Mouse (Mus musculus): ENCODE results near the gene Immp2l. TPM values are rescaled to one million over a fixed set of nuclear protein-coding genes. Genes with fewer than 3 reads are reported as not detected.

The Immp2l gene
- total and polyA plus RNA-seq, 2 experiments: 35.8 to 133 TPM

- Histone ChIP-seq H3K27ac (replicated peaks; ENCODE audit: insufficient read depth, low read depth, low read length) (no peak overlapping the region), H3K9ac (ENCODE audit: low read depth, low read length) (no peak overlapping the region), H3K36me3 (ENCODE audit: control insufficient read depth, insufficient read depth, low read length) (no peaks in the 10 kb centered on the region), H3K4me3 (ENCODE audit: insufficient read depth, low read depth, low read length) (no peak overlapping the region), H3K79me2 (ENCODE audit: control insufficient read depth, insufficient read depth, low read length) (no peaks in the 10 kb centered on the region; the same call in 1 of the 2 replicates), H3K4me1 (ENCODE audit: control insufficient read depth, insufficient read depth, low read length) (no peaks in the 10 kb centered on the region), H3K27me3 (ENCODE audit: control insufficient read depth, insufficient read depth, low read length) (no peaks in the 10 kb centered on the region)
- no peak for TF ChIP-seq POLR2A (IDR thresholded peaks at IDR 0.05; ENCODE audit: extremely low read depth, insufficient read depth, low read length)
- no peak for TF ChIP-seq CTCF (IDR thresholded peaks at IDR 0.05; ENCODE audit: low read depth, low read length)
- WGBS: 81% methylated on average over 2 of the region's 2 CpGs
- no peak for DNase-seq (ENCODE audit: extremely low read depth, low read depth, low spot score)
These were observed 234.0 kb downstream of the Immp2l start for GRCm38 (mm10) chr12:41257905-41258304.

DNA sequence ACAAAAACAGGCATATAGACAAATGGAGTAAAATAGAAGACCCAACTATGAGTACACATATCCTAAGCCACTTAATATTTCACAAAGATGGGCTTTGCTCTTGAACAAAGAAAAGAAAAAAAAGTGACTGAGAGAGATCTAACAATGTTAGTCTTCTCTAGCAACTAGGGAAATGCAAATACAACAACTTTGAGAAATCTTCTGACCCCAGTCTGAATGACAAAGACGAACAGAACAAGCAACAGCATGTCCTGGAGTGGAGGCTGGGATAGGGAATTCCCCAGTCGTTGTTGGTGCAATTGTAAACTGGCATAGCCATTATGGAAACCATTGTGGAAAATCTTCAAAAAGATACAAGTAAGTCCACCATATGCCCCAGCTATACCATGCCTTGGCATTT, 235.7 kb downstream of the Immp2l start:
- Histone ChIP-seq H3K9ac (ENCODE audit: low read depth, low read length) (no peak overlapping the region), H3K79me2 (ENCODE audit: control insufficient read depth, insufficient read depth, low read length) (no peaks in the 10 kb centered on the region), H3K27me3 (ENCODE audit: control insufficient read depth, insufficient read depth, low read length) (no peaks in the 10 kb centered on the region), H3K4me1 (ENCODE audit: control insufficient read depth, insufficient read depth, low read length) (no peaks in the 10 kb centered on the region), H3K4me3 (ENCODE audit: insufficient read depth, low read depth, low read length) (no peak overlapping the region), H3K36me3 (ENCODE audit: control insufficient read depth, insufficient read depth, low read length) (no peaks in the 10 kb centered on the region), H3K27ac (replicated peaks; ENCODE audit: insufficient read depth, low read depth, low read length) (no peak overlapping the region)
- WGBS: 77% methylated on average over 2 of the region's 2 CpGs
- DNase-seq (ENCODE audit: extremely low read depth, low read depth, low spot score): no peak
- TF ChIP-seq CTCF (IDR thresholded peaks at IDR 0.05; ENCODE audit: low read depth, low read length) (no peak), POLR2A (IDR thresholded peaks at IDR 0.05; ENCODE audit: extremely low read depth, insufficient read depth, low read length) (no peak)

DNA sequence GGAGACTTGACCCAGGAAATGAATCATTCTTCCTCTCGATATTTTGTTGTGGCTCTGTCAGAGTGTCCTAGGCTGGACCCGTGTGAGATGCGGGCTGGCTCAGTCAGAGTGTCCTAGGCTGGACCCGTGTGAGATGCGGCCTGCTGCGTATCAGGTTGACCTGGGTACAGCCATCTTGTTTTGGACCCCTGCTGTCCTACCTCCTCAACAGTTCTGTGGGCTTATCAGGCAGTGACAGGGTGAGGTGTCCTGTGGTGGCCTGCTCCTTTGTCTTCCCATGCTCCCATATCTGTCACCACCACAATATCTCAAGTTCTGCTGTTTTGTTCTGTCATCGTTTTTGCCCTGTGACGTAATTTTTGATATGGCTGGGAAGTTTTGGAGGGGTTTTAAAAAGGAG, 250.2 kb downstream of the Immp2l start:
- H3K27ac ChIP-seq (replicated peaks; ENCODE audit: insufficient read depth, low read depth, low read length): no peak overlapping the region
- H3K79me2 ChIP-seq (ENCODE audit: control insufficient read depth, insufficient read depth, low read length): no peaks in the 10 kb centered on the region
- H3K36me3 ChIP-seq (ENCODE audit: control insufficient read depth, insufficient read depth, low read length): no peaks in the 10 kb centered on the region
- H3K4me1 ChIP-seq (ENCODE audit: control insufficient read depth, insufficient read depth, low read length): no peaks in the 10 kb centered on the region
- no peak for DNase-seq (ENCODE audit: extremely low read depth, low read depth, low spot score)
- 91% methylated on average over 8 of the region's 8 CpGs for WGBS
- no peak for TF ChIP-seq POLR2A (IDR thresholded peaks at IDR 0.05; ENCODE audit: extremely low read depth, insufficient read depth, low read length)
- TF ChIP-seq CTCF (IDR thresholded peaks at IDR 0.05; ENCODE audit: low read depth, low read length): no peak
- H3K27me3 ChIP-seq (ENCODE audit: control insufficient read depth, insufficient read depth, low read length): no peaks in the 10 kb centered on the region
- H3K4me3 ChIP-seq (ENCODE audit: insufficient read depth, low read depth, low read length): no peak overlapping the region
- H3K9ac ChIP-seq (ENCODE audit: low read depth, low read length): no peak overlapping the region

GRCm38 (mm10) chr12:41275361-41275760, 251.5 kb downstream of the Immp2l start:
- Histone ChIP-seq H3K4me3 (ENCODE audit: insufficient read depth, low read depth, low read length) (no peak overlapping the region), H3K27ac (replicated peaks; ENCODE audit: insufficient read depth, low read depth, low read length) (no peak overlapping the region), H3K4me1 (ENCODE audit: control insufficient read depth, insufficient read depth, low read length) (no peaks in the 10 kb centered on the region), H3K27me3 (ENCODE audit: control insufficient read depth, insufficient read depth, low read length) (no peaks in the 10 kb centered on the region), H3K9ac (ENCODE audit: low read depth, low read length) (no peak overlapping the region), H3K79me2 (ENCODE audit: control insufficient read depth, insufficient read depth, low read length) (no peaks in the 10 kb centered on the region), H3K36me3 (ENCODE audit: control insufficient read depth, insufficient read depth, low read length) (no peaks in the 10 kb centered on the region)
- TF ChIP-seq CTCF (IDR thresholded peaks at IDR 0.05; ENCODE audit: low read depth, low read length) (no peak), POLR2A (IDR thresholded peaks at IDR 0.05; ENCODE audit: extremely low read depth, insufficient read depth, low read length) (no peak)
- no peak for DNase-seq (ENCODE audit: extremely low read depth, low read depth, low spot score)
- WGBS: 48% methylated on average over 3 of the region's 3 CpGs

DNA sequence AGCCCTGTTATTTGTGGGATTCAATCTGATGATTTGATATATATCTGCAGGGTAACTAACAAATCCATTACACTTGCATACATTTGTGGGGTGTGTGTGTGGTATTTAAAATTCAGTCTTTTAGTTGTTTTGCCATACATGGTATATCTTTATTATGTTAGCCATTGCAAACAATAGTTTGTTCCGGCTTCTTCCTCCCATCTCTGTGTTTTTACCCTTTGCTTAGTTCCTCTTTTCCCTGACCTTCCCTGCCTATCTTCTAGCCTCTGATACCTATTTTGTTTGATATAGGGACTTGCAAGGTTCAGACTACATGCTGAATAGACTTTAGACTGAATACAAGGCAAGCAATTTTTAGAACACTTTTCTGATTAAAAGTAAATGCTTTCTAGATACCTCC, 254.0 kb downstream of the Immp2l start:
- WGBS: 81% methylated on average over 1 of the region's 1 CpGs
- Histone ChIP-seq H3K27ac (replicated peaks; ENCODE audit: insufficient read depth, low read depth, low read length) (no peak overlapping the region), H3K4me3 (ENCODE audit: insufficient read depth, low read depth, low read length) (no peak overlapping the region), H3K27me3 (ENCODE audit: control insufficient read depth, insufficient read depth, low read length) (no peaks in the 10 kb centered on the region), H3K36me3 (ENCODE audit: control insufficient read depth, insufficient read depth, low read length) (no peaks in the 10 kb centered on the region), H3K4me1 (ENCODE audit: control insufficient read depth, insufficient read depth, low read length) (no peaks in the 10 kb centered on the region), H3K9ac (ENCODE audit: low read depth, low read length) (no peak overlapping the region), H3K79me2 (ENCODE audit: control insufficient read depth, insufficient read depth, low read length) (no peaks in the 10 kb centered on the region)
- TF ChIP-seq CTCF (IDR thresholded peaks at IDR 0.05; ENCODE audit: low read depth, low read length): no peak
- TF ChIP-seq POLR2A (IDR thresholded peaks at IDR 0.05; ENCODE audit: extremely low read depth, insufficient read depth, low read length): no peak
- DNase-seq (ENCODE audit: extremely low read depth, low read depth, low spot score): no peak

- TF ChIP-seq POLR2A (IDR thresholded peaks at IDR 0.05; ENCODE audit: extremely low read depth, insufficient read depth, low read length): no peak
- TF ChIP-seq CTCF (IDR thresholded peaks at IDR 0.05; ENCODE audit: low read depth, low read length): no peak
These were observed 265.2 kb downstream of the Immp2l start for GRCm38 (mm10) chr12:41289047-41289446.

More at GRCm38 (mm10) chr12:41289047-41289446, 265.2 kb downstream of the Immp2l start:
- Histone ChIP-seq H3K79me2 (ENCODE audit: control insufficient read depth, insufficient read depth, low read length) (no peaks in the 10 kb centered on the region; the same call in 1 of the 2 replicates), H3K36me3 (ENCODE audit: control insufficient read depth, insufficient read depth, low read length) (no peaks in the 10 kb centered on the region), H3K4me3 (ENCODE audit: insufficient read depth, low read depth, low read length) (no peak overlapping the region), H3K27ac (replicated peaks; ENCODE audit: insufficient read depth, low read depth, low read length) (no peak overlapping the region), H3K27me3 (ENCODE audit: control insufficient read depth, insufficient read depth, low read length) (no peaks in the 10 kb centered on the region), H3K9ac (ENCODE audit: low read depth, low read length) (no peak overlapping the region), H3K4me1 (ENCODE audit: control insufficient read depth, insufficient read depth, low read length) (no peaks in the 10 kb centered on the region)
- 97% methylated on average over 3 of the region's 3 CpGs for WGBS
- DNase-seq (ENCODE audit: extremely low read depth, low read depth, low spot score): no peak

Data from liver, adult 2 months (tissue).